Mouse (Mus musculus) intestine, embryonic 14.5 days (tissue): Measurements from ENCODE around the gene Serpina3k. TPM values are rescaled to one million over a fixed set of nuclear protein-coding genes. Genes with fewer than 3 reads are reported as not detected.

Source experiments
- polyA plus RNA-seq: library from polyadenylated mRNA; unstranded; fragments of >200 nt; fragmentation: Nextera tagmentation; extraction: Ambion mirVana; gene quantifications from 2 replicates; pipeline ENCODE4 v1.2.1, GENCODE M21; 2014

Serpina3k gene
- polyA plus RNA-seq, 1 experiment from 2014 or later: not detected

Other genes starting within 250 kb of the Serpina3k start
- not detected in 2 replicates for gene Serpina5, start 237.4 kb upstream of the Serpina3k start, polyA plus RNA-seq
- gene Serpina3a, start 225.8 kb upstream of the Serpina3k start, polyA plus RNA-seq: not detected in 2 replicates
- 0.13 TPM in 1 of 2 replicates, not detected in the other for gene Serpina3b, start 210.5 kb upstream of the Serpina3k start, polyA plus RNA-seq
- not detected in 2 replicates for gene Serpina3c, start 184.6 kb upstream of the Serpina3k start, polyA plus RNA-seq
- gene Serpina3f, start 123.9 kb upstream of the Serpina3k start, polyA plus RNA-seq: 0.12 and 0.17 TPM in 2 replicates
- gene Serpina3g, start 102.2 kb upstream of the Serpina3k start, polyA plus RNA-seq: 2.2 and 2.7 TPM in 2 replicates
- not detected in 2 replicates for gene Serpina3i, start 75.4 kb upstream of the Serpina3k start, polyA plus RNA-seq
- not detected in 2 replicates for gene Serpina3j, start 23.9 kb upstream of the Serpina3k start, polyA plus RNA-seq
- not detected in 2 replicates for gene Serpina3m, start within 50 bp of the Serpina3k start, polyA plus RNA-seq
- not detected in 2 replicates for gene Serpina3n, start 68.2 kb downstream of the Serpina3k start, polyA plus RNA-seq
- gene Gsc, start 134.8 kb downstream of the Serpina3k start, polyA plus RNA-seq: 0.38 TPM in 1 of 2 replicates, not detected in the other